Mouse (Mus musculus): Measurements from ENCODE around the gene P4ha1. TPM values are rescaled to one million over a fixed set of nuclear protein-coding genes. Genes with fewer than 3 reads are reported as not detected.
"Not testable (repeated sequence)": the region's sequence is repeated elsewhere in the genome, so short reads cannot be mapped to it uniquely, and the experiment has no call there.

The P4ha1 gene
- polyA plus RNA-seq, 1 experiment = 21.0 TPM

- peak; percentile 88 for DNase-seq (ENCODE audit: low read depth)
- TF ChIP-seq CTCF (IDR thresholded peaks at IDR 0.05; ENCODE audit: borderline replicate concordance, extremely low read depth, insufficient read depth, insufficient read length) (peak; percentile 76), POLR2A (IDR thresholded peaks at IDR 0.05; ENCODE audit: borderline replicate concordance, extremely low read depth, insufficient read depth, insufficient read length, poor library complexity, severe bottlenecking) (no peak)
These were observed 30.5 kb upstream of the P4ha1 start for GRCm38 (mm10) chr10:59292558-59292957.

DNA sequence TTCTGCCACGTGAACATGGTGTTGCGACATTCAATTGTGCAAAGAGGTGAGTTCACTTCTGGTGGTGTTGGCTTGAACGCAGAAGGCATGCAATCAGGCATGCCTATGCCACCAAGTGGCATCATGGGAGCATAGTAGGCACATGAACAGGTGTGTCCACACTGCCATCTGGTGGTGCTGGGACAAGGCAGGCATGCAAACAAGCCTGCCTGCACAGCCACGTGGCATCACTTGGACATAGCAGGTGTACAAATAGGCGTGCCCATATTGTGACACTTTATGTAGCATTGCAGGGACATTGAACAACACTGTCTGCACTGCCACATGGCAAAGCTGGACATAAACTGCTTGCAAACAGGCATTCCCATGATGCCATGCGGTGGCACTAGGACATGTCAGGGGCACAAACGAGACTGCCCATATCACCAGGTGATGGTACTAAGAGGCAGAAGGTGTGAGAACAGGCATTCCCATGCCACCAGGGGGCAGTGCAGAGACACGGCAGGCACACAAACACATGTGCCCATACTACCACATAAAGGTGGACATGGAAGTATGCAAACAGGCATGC is 27.8 kb upstream of the P4ha1 start:
- TF ChIP-seq POLR2A (IDR thresholded peaks at IDR 0.05; ENCODE audit: borderline replicate concordance, extremely low read depth, insufficient read depth, insufficient read length, poor library complexity, severe bottlenecking) (no peak), CTCF (IDR thresholded peaks at IDR 0.05; ENCODE audit: borderline replicate concordance, extremely low read depth, insufficient read depth, insufficient read length) (peak; percentile 74)
- peak; percentile 78 for DNase-seq (ENCODE audit: low read depth)

GRCm38 (mm10) chr10:59296261-59296660 is 26.8 kb upstream of the P4ha1 start:
- TF ChIP-seq POLR2A (IDR thresholded peaks at IDR 0.05; ENCODE audit: borderline replicate concordance, extremely low read depth, insufficient read depth, insufficient read length, poor library complexity, severe bottlenecking) = no peak
- TF ChIP-seq CTCF (IDR thresholded peaks at IDR 0.05; ENCODE audit: borderline replicate concordance, extremely low read depth, insufficient read depth, insufficient read length) = peak; percentile 85
- DNase-seq (ENCODE audit: low read depth) = peak; percentile 89

DNA sequence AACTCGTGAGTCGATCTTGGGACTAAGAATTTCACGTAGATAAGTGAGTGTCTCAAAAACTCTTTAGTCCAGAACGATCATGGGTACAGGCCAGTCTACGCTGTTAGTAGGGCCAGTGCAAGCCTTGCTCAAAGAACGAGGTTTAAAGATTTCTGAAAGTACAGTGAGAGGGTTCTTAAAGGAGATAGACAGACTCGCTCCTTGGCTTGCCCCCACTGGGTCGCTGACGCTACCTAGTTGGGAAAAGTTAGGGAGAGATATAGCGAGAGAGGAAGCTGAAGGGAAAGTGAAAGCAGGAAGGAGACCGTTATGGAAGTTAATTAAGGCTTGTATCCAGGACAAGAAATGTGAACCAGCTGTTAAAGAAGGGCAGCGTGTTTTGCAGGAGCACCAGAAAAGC is 20.4 kb upstream of the P4ha1 start:
- not testable (repeated sequence) for DNase-seq (ENCODE audit: low read depth)

- peak; percentile 66; the same call in 1 of the 2 replicates for TF ChIP-seq CTCF (IDR thresholded peaks at IDR 0.05; ENCODE audit: borderline replicate concordance, extremely low read depth, insufficient read depth, insufficient read length)
- TF ChIP-seq POLR2A (IDR thresholded peaks at IDR 0.05; ENCODE audit: borderline replicate concordance, extremely low read depth, insufficient read depth, insufficient read length, poor library complexity, severe bottlenecking) = no peak
- DNase-seq (ENCODE audit: low read depth) = peak; percentile 34
These were observed 13.9 kb upstream of the P4ha1 start for GRCm38 (mm10) chr10:59308993-59309715.

DNA sequence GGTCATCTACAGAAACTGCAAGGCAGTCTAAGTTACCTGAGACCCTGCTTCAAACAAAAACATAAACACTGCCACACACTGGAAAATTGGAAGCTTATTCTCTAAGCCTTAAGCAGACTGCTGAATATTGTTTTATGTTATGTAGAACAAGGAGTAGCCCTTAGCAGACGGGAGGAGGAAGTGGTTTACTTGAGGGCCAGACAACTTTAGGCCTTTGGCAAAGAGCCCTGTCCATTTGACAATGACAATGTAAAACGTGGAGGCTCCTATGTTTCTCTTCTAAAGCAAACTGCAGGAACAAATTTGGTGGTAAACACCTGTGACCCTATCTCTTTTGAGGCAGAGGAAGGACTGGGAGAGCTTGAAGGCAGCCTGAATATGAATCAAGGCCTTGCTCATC is 13.0 kb upstream of the P4ha1 start:
- TF ChIP-seq CTCF (IDR thresholded peaks at IDR 0.05; ENCODE audit: borderline replicate concordance, extremely low read depth, insufficient read depth, insufficient read length) (no peak), POLR2A (IDR thresholded peaks at IDR 0.05; ENCODE audit: borderline replicate concordance, extremely low read depth, insufficient read depth, insufficient read length, poor library complexity, severe bottlenecking) (no peak)
- no peak for DNase-seq (ENCODE audit: low read depth)

DNA sequence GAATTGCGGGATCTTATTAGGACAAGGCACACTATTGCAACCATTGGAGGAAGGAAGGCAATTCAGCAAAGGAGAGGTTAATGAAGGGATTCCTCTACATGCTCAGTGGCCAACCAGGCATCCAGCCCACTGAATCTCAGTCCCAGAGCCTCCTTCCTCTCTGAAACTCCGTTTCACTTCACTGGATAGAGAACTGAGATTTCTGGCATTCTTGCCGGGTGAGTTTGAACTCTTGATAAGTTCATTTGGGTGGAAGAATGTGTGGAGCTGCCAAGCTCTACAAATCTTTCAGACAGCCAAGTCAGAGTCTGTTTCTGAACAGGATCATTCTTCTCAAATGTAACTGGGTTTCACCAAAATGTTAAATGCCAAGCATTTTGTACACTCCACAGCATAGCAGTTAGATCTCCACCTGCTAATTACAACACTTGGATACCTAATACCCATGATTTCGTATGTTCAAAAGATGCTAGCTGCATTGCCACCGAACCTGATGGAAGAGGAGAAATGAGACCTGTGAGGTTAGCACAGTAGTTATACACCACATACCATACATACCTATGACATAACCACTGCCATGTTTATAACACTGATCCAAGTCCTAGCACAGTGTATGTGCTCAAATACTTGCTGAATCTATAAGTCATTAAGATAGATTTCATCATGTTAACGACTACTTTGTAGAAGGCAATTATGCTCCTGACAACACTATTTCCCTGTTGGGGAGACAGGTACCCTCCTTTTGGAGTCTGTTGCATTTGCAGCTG is 12.2 kb upstream of the P4ha1 start:
- no peak for DNase-seq (ENCODE audit: low read depth)
- TF ChIP-seq POLR2A (IDR thresholded peaks at IDR 0.05; ENCODE audit: borderline replicate concordance, extremely low read depth, insufficient read depth, insufficient read length, poor library complexity, severe bottlenecking) = no peak
- no peak for TF ChIP-seq CTCF (IDR thresholded peaks at IDR 0.05; ENCODE audit: borderline replicate concordance, extremely low read depth, insufficient read depth, insufficient read length)

GRCm38 (mm10) chr10:59311881-59312280 is 11.2 kb upstream of the P4ha1 start:
- TF ChIP-seq POLR2A (IDR thresholded peaks at IDR 0.05; ENCODE audit: borderline replicate concordance, extremely low read depth, insufficient read depth, insufficient read length, poor library complexity, severe bottlenecking) (no peak), CTCF (IDR thresholded peaks at IDR 0.05; ENCODE audit: borderline replicate concordance, extremely low read depth, insufficient read depth, insufficient read length) (no peak)

DNA sequence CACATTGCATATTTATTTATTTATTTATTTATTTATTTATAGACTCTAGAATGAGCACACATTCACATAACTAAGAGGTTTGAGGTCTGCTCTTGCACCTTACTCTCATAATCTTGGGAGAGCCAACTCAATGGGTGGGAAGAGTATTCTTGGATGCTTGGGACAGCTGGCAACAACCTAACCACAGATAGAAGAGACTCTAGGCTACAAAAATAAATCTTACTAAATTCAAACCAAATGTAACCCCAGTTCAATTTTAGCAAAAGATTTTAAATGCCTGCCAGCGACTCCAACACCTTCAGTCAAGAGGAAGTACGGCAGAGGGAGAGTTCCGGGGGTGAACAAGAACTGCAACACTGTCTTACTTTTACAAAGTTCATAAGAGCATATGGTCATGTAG is 2.0 kb upstream of the P4ha1 start:
- TF ChIP-seq CTCF (IDR thresholded peaks at IDR 0.05; ENCODE audit: borderline replicate concordance, extremely low read depth, insufficient read depth, insufficient read length) (no peak), POLR2A (IDR thresholded peaks at IDR 0.05; ENCODE audit: borderline replicate concordance, extremely low read depth, insufficient read depth, insufficient read length, poor library complexity, severe bottlenecking) (no peak)
- DNase-seq (ENCODE audit: low read depth) = no peak

More at GRCm38 (mm10) chr10:59311881-59312280, 11.2 kb upstream of the P4ha1 start:
- no peak for DNase-seq (ENCODE audit: low read depth)

DNA sequence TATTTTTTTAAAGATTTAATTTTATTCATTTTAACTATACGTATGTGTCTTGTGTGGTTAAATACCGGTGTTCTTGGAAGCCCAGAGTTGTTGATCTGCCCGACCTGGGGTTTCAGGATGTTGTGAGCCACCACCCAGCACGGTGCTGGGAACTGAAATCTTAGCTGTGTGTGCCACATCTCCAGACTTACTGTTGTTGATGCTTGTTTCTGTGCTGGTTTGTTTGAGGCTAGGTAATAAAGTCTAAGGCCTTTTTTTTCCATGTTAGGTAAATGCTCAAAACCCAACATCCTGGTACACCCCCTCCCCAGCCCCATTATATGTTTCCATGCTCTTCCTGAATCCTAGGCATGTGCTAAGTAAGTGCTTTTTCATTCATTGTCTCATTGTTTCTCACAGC is 825 bp upstream of the P4ha1 start:
- TF ChIP-seq CTCF (IDR thresholded peaks at IDR 0.05; ENCODE audit: borderline replicate concordance, extremely low read depth, insufficient read depth, insufficient read length) (no peak), POLR2A (IDR thresholded peaks at IDR 0.05; ENCODE audit: borderline replicate concordance, extremely low read depth, insufficient read depth, insufficient read length, poor library complexity, severe bottlenecking) (no peak)
- DNase-seq (ENCODE audit: low read depth) = no peak

GRCm38 (mm10) chr10:59323488-59324161 is 529 bp downstream of the P4ha1 start:
- peak; percentile 81 for DNase-seq (ENCODE audit: low read depth)
- TF ChIP-seq POLR2A (IDR thresholded peaks at IDR 0.05; ENCODE audit: borderline replicate concordance, extremely low read depth, insufficient read depth, insufficient read length, poor library complexity, severe bottlenecking) = no peak
- TF ChIP-seq CTCF (IDR thresholded peaks at IDR 0.05; ENCODE audit: borderline replicate concordance, extremely low read depth, insufficient read depth, insufficient read length) = no peak
